Mouse (Mus musculus) CH12.LX (cell line): ENCODE measurements around the gene Slc48a1. TPM values are rescaled to one million over a fixed set of nuclear protein-coding genes. Genes with fewer than 3 reads are reported as not detected.
A peak's percentile ranks its signal among the peaks of the same experiment; 100 is the strongest.

Experiments used
- DNase-seq: peaks from one replicate; pipeline ENCODE4 v3.0.0-alpha.2; 2013; ENCODE audit errors: extremely low read depth
- H3K27ac ChIP-seq: 2 replicates; pipeline ENCODE4 v1.5.1; 2012; ENCODE audit warnings: low read depth, mild to moderate bottlenecking, control low read depth, moderate library complexity; ENCODE audit not compliant: insufficient read depth
- H3K27me3 ChIP-seq: replicated peaks from 2 replicates; pipeline ENCODE3; 2012; ENCODE audit warnings: inconsistent platforms
- H3K36me3 ChIP-seq, 2 experiments: replicated peaks in 1 of 2; 2 replicates each; pipeline versions ENCODE3 to v1.6.1; 2012; ENCODE audit warnings: inconsistent platforms in 1 of 2, low read length in 1 of 2, mild to moderate bottlenecking in 1 of 2, mixed read lengths in 1 of 2, moderate library complexity in 1 of 2; ENCODE audit not compliant: control insufficient read depth in 1 of 2, insufficient read depth in 1 of 2
- H3K4me1 ChIP-seq, 2 experiments: 2 replicates each; pipeline ENCODE4 v1.6.1; 2012; ENCODE audit warnings: inconsistent platforms in 1 of 2, moderate library complexity in 1 of 2; ENCODE audit not compliant: insufficient read depth in 2 of 2, control insufficient read depth in 1 of 2
- H3K4me2 ChIP-seq: 2 replicates; pipeline ENCODE4 v1.6.1; 2012; ENCODE audit warnings: low read depth, mild to moderate bottlenecking, control low read depth; ENCODE audit not compliant: poor library complexity, insufficient read depth, severe bottlenecking
- H3K4me3 ChIP-seq, 3 experiments: fragments of 150-350 bp in 1 of 3; sonication (generic) in 1 of 3; replicated peaks in 1 of 3; 2 replicates each; pipeline versions ENCODE3 to v1.5.1; 2011 to 2012; ENCODE audit warnings: low read depth in 2 of 3, low read length in 2 of 3, mild to moderate bottlenecking in 2 of 3, moderate library complexity in 2 of 3, control low read depth in 1 of 3, improper control_type of control experiment in 1 of 3, inconsistent platforms in 1 of 3, mixed read lengths in 1 of 3; ENCODE audit not compliant: poor library complexity in 1 of 3
- H3K79me2 ChIP-seq: replicated peaks from 2 replicates; pipeline ENCODE4 v1.6.1; 2012; ENCODE audit warnings: mild to moderate bottlenecking, moderate library complexity; ENCODE audit not compliant: control insufficient read depth, poor library complexity, insufficient read depth, severe bottlenecking; ENCODE audit errors: extremely low read depth
- H3K9ac ChIP-seq: 2 replicates; pipeline ENCODE4 v1.6.1; 2012; ENCODE audit warnings: low read depth, mild to moderate bottlenecking, control low read depth, moderate library complexity; ENCODE audit not compliant: insufficient read depth
- H3K9me3 ChIP-seq: replicated peaks from 2 replicates; pipeline ENCODE3; 2012; ENCODE audit warnings: low read length, inconsistent platforms, mixed read lengths
- BHLHE40 ChIP-seq: IDR thresholded peaks from 2 replicates; pipeline ENCODE4 v1.6.1; 2011; ENCODE audit warnings: mild to moderate bottlenecking, low read depth, low read length, improper control_type of control experiment
- CHD1 ChIP-seq: IDR thresholded peaks from 2 replicates; pipeline ENCODE4 v1.6.1; 2012; ENCODE audit warnings: low read depth, low read length, improper control_type of control experiment, inconsistent platforms
- CHD2 ChIP-seq: IDR thresholded peaks from 2 replicates; pipeline ENCODE4 v1.6.1; 2011; ENCODE audit warnings: low read length, improper control_type of control experiment
- CTCF ChIP-seq, 2 experiments: IDR thresholded peaks in 1 of 2; conservative IDR thresholded peaks in 1 of 2; 2 replicates each; pipeline ENCODE4 v1.5.1; 2011 to 2012; ENCODE audit warnings: low read depth in 2 of 2, low read length in 2 of 2, improper control_type of control experiment in 1 of 2, inconsistent platforms in 1 of 2, mild to moderate bottlenecking in 1 of 2, moderate library complexity in 1 of 2
- E2F4 ChIP-seq: IDR thresholded peaks from 2 replicates; pipeline ENCODE4 v1.6.1; 2011; ENCODE audit warnings: low read depth, low read length, improper control_type of control experiment; ENCODE audit not compliant: insufficient replicate concordance
- ELF1 ChIP-seq: IDR thresholded peaks from 2 replicates; pipeline ENCODE4 v1.6.1; 2014; ENCODE audit warnings: low read depth, mild to moderate bottlenecking, inconsistent platforms, low read length, improper control_type of control experiment
- EP300 ChIP-seq: IDR thresholded peaks from 2 replicates; pipeline ENCODE4 v1.6.1; 2011; ENCODE audit warnings: low read length, improper control_type of control experiment
- ETS1 ChIP-seq: conservative IDR thresholded peaks from 2 replicates; pipeline ENCODE4 v1.6.1; 2012; ENCODE audit warnings: low read depth, mild to moderate bottlenecking, inconsistent platforms, low read length, improper control_type of control experiment, moderate library complexity
- HCFC1 ChIP-seq: IDR thresholded peaks from 2 replicates; pipeline ENCODE4 v1.6.1; 2012; ENCODE audit warnings: low read depth, mild to moderate bottlenecking, inconsistent platforms, low read length, improper control_type of control experiment
- IRF4 ChIP-seq: IDR thresholded peaks from 2 replicates; pipeline ENCODE4 v1.6.1; 2014; ENCODE audit warnings: low read depth, mild to moderate bottlenecking, inconsistent platforms, low read length, improper control_type of control experiment
- JUN ChIP-seq: IDR thresholded peaks from 2 replicates; pipeline ENCODE4 v1.6.1; 2011; ENCODE audit warnings: low read depth, mild to moderate bottlenecking, low read length, improper control_type of control experiment, moderate library complexity; ENCODE audit not compliant: insufficient read depth
- MAFK ChIP-seq: IDR thresholded peaks from 2 replicates; pipeline ENCODE4 v1.6.1; 2011; ENCODE audit warnings: low read length, improper control_type of control experiment; ENCODE audit not compliant: insufficient replicate concordance
- MAX ChIP-seq: IDR thresholded peaks from 2 replicates; pipeline ENCODE4 v1.6.1; 2011; ENCODE audit warnings: low read length, improper control_type of control experiment
- MAZ ChIP-seq: IDR thresholded peaks from 2 replicates; pipeline ENCODE4 v1.6.1; 2012; ENCODE audit warnings: low read depth, mild to moderate bottlenecking, inconsistent platforms, low read length, improper control_type of control experiment, moderate library complexity
- MXI1 ChIP-seq: IDR thresholded peaks from 2 replicates; pipeline ENCODE4 v1.6.1; 2011; ENCODE audit warnings: mild to moderate bottlenecking, low read depth, low read length, improper control_type of control experiment
- NELFE ChIP-seq: IDR thresholded peaks from 2 replicates; pipeline ENCODE4 v1.6.1; 2011; ENCODE audit warnings: low read depth, low read length, improper control_type of control experiment
- NRF1 ChIP-seq: IDR thresholded peaks from 2 replicates; pipeline ENCODE4 v1.6.1; 2014; ENCODE audit warnings: low read depth, mild to moderate bottlenecking, inconsistent platforms, low read length, improper control_type of control experiment, moderate library complexity
- POLR2A ChIP-seq: IDR thresholded peaks from 2 replicates; pipeline ENCODE4 v1.6.1; 2011; ENCODE audit warnings: low read depth, mild to moderate bottlenecking, improper control_type of control experiment, low read length
- POLR2AphosphoS2 ChIP-seq: IDR thresholded peaks from 2 replicates; pipeline ENCODE4 v1.6.1; 2011; ENCODE audit warnings: low read depth, low read length, improper control_type of control experiment
- RAD21 ChIP-seq: IDR thresholded peaks from 2 replicates; pipeline ENCODE4 v1.6.1; 2011; ENCODE audit warnings: low read depth, mild to moderate bottlenecking, low read length, improper control_type of control experiment, moderate library complexity
- SIN3A ChIP-seq: IDR thresholded peaks from 2 replicates; pipeline ENCODE4 v1.6.1; 2012; ENCODE audit warnings: low read length, improper control_type of control experiment, inconsistent platforms
- SMC3 ChIP-seq: IDR thresholded peaks from 2 replicates; pipeline ENCODE4 v1.6.1; 2011; ENCODE audit warnings: low read depth, low read length, improper control_type of control experiment
- TBP ChIP-seq: conservative IDR thresholded peaks from 2 replicates; pipeline ENCODE4 v1.6.1; 2011; ENCODE audit warnings: low read depth, low read length, improper control_type of control experiment
- TCF12 ChIP-seq: IDR thresholded peaks from 2 replicates; pipeline ENCODE4 v1.6.1; 2014; ENCODE audit warnings: low read depth, mild to moderate bottlenecking, inconsistent platforms, low read length, improper control_type of control experiment
- UBTF ChIP-seq: IDR thresholded peaks from 2 replicates; pipeline ENCODE4 v1.6.1; 2012; ENCODE audit warnings: low read depth, mild to moderate bottlenecking, inconsistent platforms, low read length, improper control_type of control experiment, moderate library complexity
- USF1 ChIP-seq: IDR thresholded peaks from 2 replicates; pipeline ENCODE4 v1.6.1; 2014; ENCODE audit warnings: low read depth, mild to moderate bottlenecking, inconsistent platforms, low read length, improper control_type of control experiment
- USF2 ChIP-seq: conservative IDR thresholded peaks from 2 replicates; pipeline ENCODE4 v1.6.1; 2011; ENCODE audit warnings: low read depth, low read length, improper control_type of control experiment
- ZC3H11A ChIP-seq: IDR thresholded peaks from 2 replicates; pipeline ENCODE4 v1.6.1; 2012; ENCODE audit warnings: low read depth, mild to moderate bottlenecking, inconsistent platforms, low read length, improper control_type of control experiment
- ZMIZ1 ChIP-seq: IDR thresholded peaks from 2 replicates; pipeline ENCODE4 v1.6.1; 2012; ENCODE audit warnings: low read depth, mild to moderate bottlenecking, inconsistent platforms, low read length, improper control_type of control experiment
- dilution Hi-C: fragments of 300-500 bp; cut with MboI; formaldehyde crosslinking; loops from 2 replicates; pipeline ENCODE4 v1.14.3; 2020; ENCODE audit warnings: low sequenced_read_pairs; ENCODE audit not compliant: extremely low pct_unique_long_range_greater_than_20kb, extremely low pct_ligation_motif_present
- in situ Hi-C: fragments of 300-500 bp; cut with MboI; formaldehyde crosslinking; loops from 3 replicates; pipeline ENCODE4 v1.14.3; 2019; ENCODE audit warnings: low sequenced_read_pairs, low pct_ligation_motif_present, low pct_unique_long_range_greater_than_20kb, mixed read lengths
- polyA plus RNA-seq: library from polyadenylated mRNA; unstranded; fragments of >175 nt; gene quantifications from 2 replicates; pipeline ENCODE4 v1.2.1, GENCODE M21; 2012; ENCODE audit warnings: low read depth; ENCODE audit not compliant: insufficient read length
- total RNA-seq, 2 experiments: library from RNA; depleted of rRNA; stranded (reverse); fragments of 300-350 nt in 1 of 2; fragments of >200 nt in 1 of 2; gene quantifications; 2 replicates each; pipeline ENCODE4 v1.2.3; 2012 to 2014

The Slc48a1 gene
- total and polyA plus RNA-seq, 3 experiments = 23.2 to 56.0 (median 39.4) TPM

- TF ChIP-seq MAZ (peak; percentile 91), MXI1 (peak; percentile 70), ETS1 (peak; percentile 83), TBP (peak; percentile 80)
Measured at GRCm38 (mm10) chr15:97740283-97740732, 38.0 kb upstream of the Slc48a1 start (continued).

GRCm38 (mm10) chr15:97741662-97742061 is 36.7 kb upstream of the Slc48a1 start:
- Histone ChIP-seq H3K4me2 (peak overlapping the region; percentile 84; the same call in 1 of the 2 replicates), H3K4me1 (peaks cover 47 to 64% of the 10 kb centered on the region in 2 experiments), H3K27ac (peak overlapping the region; percentile 99), H3K9me3 (peaks cover 16% of the 10 kb centered on the region), H3K79me2 (peaks cover 14% of the 10 kb centered on the region), H3K27me3 (no peaks in the 10 kb centered on the region), H3K4me3 (no peak overlapping the region), H3K36me3 (peaks cover 9 to 25% of the 10 kb centered on the region in 2 experiments)
- peak; percentile 51 for DNase-seq
- in situ Hi-C loops (no loop called here), dilution Hi-C loops (no loop called here)
- TF ChIP-seq NELFE (0 out of 2 replicates have a peak, but pooled peaks have one; percentile 12), NRF1 (peak; percentile 58), BHLHE40 (no peak), CHD2 (no peak), ZMIZ1 (0 out of 2 replicates have a peak, but pooled peaks have one; percentile 20), UBTF (0 out of 2 replicates have a peak, but pooled peaks have one; percentile 2), MAX (peak; percentile 93), MAFK (no peak)
- TF ChIP-seq, all 38 proteins: peak for 5
- H3K9ac ChIP-seq = peak overlapping the region; percentile 93

- H3K36me3 ChIP-seq = peaks cover 6 to 25% of the 10 kb centered on the region in 2 experiments
- peaks cover 12% of the 10 kb centered on the region for H3K9me3 ChIP-seq
- dilution Hi-C loops = no loop called here
- no peak overlapping the region for H3K4me3 ChIP-seq
- H3K27me3 ChIP-seq = no peaks in the 10 kb centered on the region
- in situ Hi-C loops = no loop called here
- peak overlapping the region; percentile 99 for H3K27ac ChIP-seq
- peak; percentile 96 for DNase-seq
- H3K9ac ChIP-seq = peak overlapping the region; percentile 57
- peaks cover 14% of the 10 kb centered on the region for H3K79me2 ChIP-seq
- peaks cover 47 to 64% of the 10 kb centered on the region in 2 experiments for H3K4me1 ChIP-seq
- peak overlapping the region; percentile 84 for H3K4me2 ChIP-seq
- no peak for TF ChIP-seq POLR2AphosphoS2
- TF ChIP-seq USF2 = no peak; the same call in 1 of the 2 replicates
- TF ChIP-seq CTCF (conservative IDR thresholded peaks at IDR 0.05 in 1 of 2, IDR thresholded peaks at IDR 0.05 in 1 of 2; ENCODE audit: low read depth in 2 of 2, low read length in 2 of 2) = no peak
- TF ChIP-seq ELF1 = no peak; the same call in 1 of the 2 replicates
- TF ChIP-seq NELFE = no peak
- no peak for TF ChIP-seq CHD2
- TF ChIP-seq POLR2A = no peak; the same call in 1 of the 2 replicates
- TF ChIP-seq EP300 = peak; percentile 80
- peak; percentile 62 for TF ChIP-seq TCF12
- no peak; the same call in 1 of the 2 replicates for TF ChIP-seq IRF4
- peak; percentile 70; the same call in 1 of the 2 replicates for TF ChIP-seq TBP
- TF ChIP-seq USF1 = no peak
- TF ChIP-seq SIN3A = no peak
- no peak for TF ChIP-seq UBTF
- no peak for TF ChIP-seq ZC3H11A
- TF ChIP-seq MAFK = no peak
- peak; percentile 56; the same call in 1 of the 2 replicates for TF ChIP-seq BHLHE40
- TF ChIP-seq E2F4 = no peak
- peak; percentile 88 for TF ChIP-seq JUN
- peak; percentile 98 for TF ChIP-seq ETS1
- TF ChIP-seq MXI1 = no peak
- no peak for TF ChIP-seq MAX
- TF ChIP-seq RAD21 = no peak; the same call in 1 of the 2 replicates
- no peak; the same call in 1 of the 2 replicates for TF ChIP-seq HCFC1
- no peak for TF ChIP-seq CHD1
- no peak for TF ChIP-seq SMC3
Measured at GRCm38 (mm10) chr15:97742074-97742473, 36.2 kb upstream of the Slc48a1 start.
